Mouse (Mus musculus) limb, embryonic 15.5 days (tissue): ENCODE data around the gene Cnih2. TPM values are rescaled to one million over a fixed set of nuclear protein-coding genes. Genes with fewer than 3 reads are reported as not detected.

Source experiments
- ATAC-seq: fragments of 200-750 bp; cut with Nextera tagmentation; 2 replicates; pipeline ENCODE4 v1.8.0; 2017; ENCODE audit warnings: low read depth, moderate TSS enrichment; ENCODE audit not compliant: insufficient number of reproducible peaks, low FRiP score, low TSS enrichment
- H3K27ac ChIP-seq: fragments of 300-500 bp; sonication (generic); 2 replicates; pipeline ENCODE4 v1.5.1; 2015; ENCODE audit warnings: moderate library complexity, mild to moderate bottlenecking, inconsistent platforms
- H3K27me3 ChIP-seq: fragments of 300-500 bp; sonication (generic); 2 replicates; pipeline ENCODE4 v1.6.1; 2015; ENCODE audit warnings: inconsistent platforms
- H3K36me3 ChIP-seq: fragments of 300-500 bp; sonication (generic); 2 replicates; pipeline ENCODE4 v1.6.1; 2015; ENCODE audit warnings: inconsistent platforms
- H3K4me1 ChIP-seq: fragments of 300-500 bp; sonication (generic); 2 replicates; pipeline ENCODE4 v1.6.1; 2015; ENCODE audit warnings: inconsistent platforms
- H3K4me2 ChIP-seq: fragments of 300-500 bp; sonication (generic); 2 replicates; pipeline ENCODE4 v1.6.1; 2015; ENCODE audit warnings: mild to moderate bottlenecking, inconsistent platforms
- H3K4me3 ChIP-seq: fragments of 300-500 bp; sonication (generic); 2 replicates; pipeline ENCODE4 v1.5.1; 2015; ENCODE audit warnings: mild to moderate bottlenecking, inconsistent platforms
- H3K9ac ChIP-seq: fragments of 300-500 bp; sonication (generic); 2 replicates; pipeline ENCODE4 v1.6.1; 2015; ENCODE audit warnings: inconsistent platforms
- H3K9me3 ChIP-seq: fragments of 300-500 bp; sonication (generic); 2 replicates; pipeline ENCODE4 v1.6.1; 2016; ENCODE audit warnings: inconsistent platforms
- WGBS: fragments of 180-500 bp; shearing (Covaris S2); methylation state at CpG from one replicate; pipeline ENCODE4 v1.1.7; 2015; 5-methylcytosine and 5-hydroxymethylcytosine counted together
- polyA plus RNA-seq: library from polyadenylated mRNA; unstranded; fragments of >200 nt; fragmentation: Nextera tagmentation; extraction: Ambion mirVana; gene quantifications from 2 replicates; pipeline ENCODE4 v1.2.1, GENCODE M21; 2015

Gene Cnih2
- polyA plus RNA-seq, 1 experiment from 2014 or later, result 26.3 TPM

DNA sequence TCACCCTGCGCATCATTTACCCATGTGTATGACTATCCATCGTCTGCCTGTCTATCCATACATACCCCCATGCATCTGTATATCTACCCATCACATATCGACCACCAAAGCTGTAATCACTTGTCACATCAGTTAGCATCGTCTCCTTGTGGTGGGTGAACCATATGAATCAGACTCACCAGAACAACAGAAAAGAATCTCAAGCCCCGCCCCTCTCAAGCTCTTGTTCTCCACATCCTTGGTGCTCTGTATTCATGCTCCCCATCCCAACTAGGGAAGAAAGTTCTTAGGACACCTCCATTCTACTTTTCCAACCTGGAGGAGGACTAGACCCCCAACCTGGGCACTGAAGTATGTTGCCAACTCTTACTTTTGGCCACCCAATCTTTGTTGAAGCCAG is 36.3 kb downstream of the Cnih2 start:
- Histone ChIP-seq H3K27ac (no peak overlapping the region), H3K4me2 (no peak overlapping the region), H3K4me3 (no peak overlapping the region), H3K4me1 (peaks cover 51% of the 10 kb centered on the region), H3K9me3 (no peaks in the 10 kb centered on the region), H3K9ac (no peak overlapping the region), H3K27me3 (no peaks in the 10 kb centered on the region), H3K36me3 (no peaks in the 10 kb centered on the region)
- 81% methylated on average over 5 of the region's 5 CpGs for WGBS
- ATAC-seq, result no peak

DNA sequence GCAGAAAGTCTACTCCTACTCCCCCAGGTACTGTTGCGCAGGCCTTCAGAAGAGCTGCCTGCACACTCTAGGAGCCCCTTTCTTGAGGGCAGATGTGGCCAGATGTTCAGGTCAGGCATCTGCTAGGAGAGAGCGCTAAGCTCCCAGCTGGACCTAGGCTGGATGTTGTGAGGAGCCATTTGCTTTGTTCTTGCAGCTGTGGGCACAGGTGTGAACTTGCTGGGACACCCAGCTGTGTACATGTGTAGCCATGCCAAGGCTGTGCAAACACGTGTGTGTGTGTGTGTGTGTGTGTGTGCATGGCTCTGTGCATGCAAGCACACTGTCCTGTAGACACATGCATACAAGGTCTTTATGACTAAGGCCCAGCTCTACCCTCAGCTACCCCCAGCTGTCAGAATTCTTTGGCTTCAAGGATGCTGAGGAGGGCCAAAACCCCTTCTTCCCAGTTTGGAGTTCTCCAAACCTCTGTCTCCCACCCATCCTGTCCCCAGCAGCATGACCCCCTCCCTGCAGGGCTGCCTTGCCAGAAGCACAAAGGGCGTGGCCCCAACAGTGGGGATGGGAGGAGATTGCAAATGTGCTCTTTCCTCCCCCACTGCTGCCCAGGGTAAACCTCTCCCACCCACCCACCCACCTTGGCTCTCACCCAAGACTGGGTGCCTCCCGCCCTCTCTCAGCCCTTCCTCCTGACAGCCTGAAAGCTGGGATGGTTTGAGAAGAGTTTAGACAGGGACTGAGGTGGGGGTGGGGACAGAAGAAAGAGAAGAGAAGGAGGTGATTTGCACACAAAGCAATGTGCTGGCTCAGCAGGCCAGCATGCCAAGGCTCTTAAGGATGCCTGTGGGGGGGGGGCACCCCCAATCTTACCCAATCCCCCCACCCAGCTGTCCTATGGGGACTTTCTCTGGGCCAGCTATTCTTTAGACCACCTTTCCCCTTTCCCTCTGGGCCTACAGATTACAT is 37.7 kb downstream of the Cnih2 start:
- H3K4me3 ChIP-seq, result no peak overlapping the region
- no peak overlapping the region for H3K4me2 ChIP-seq
- ATAC-seq, result peak; percentile 16; the same call in 1 of the 2 replicates
- no peaks in the 10 kb centered on the region for H3K27me3 ChIP-seq
- no peak overlapping the region for H3K9ac ChIP-seq
- no peaks in the 10 kb centered on the region for H3K9me3 ChIP-seq
- WGBS, result 27% methylated on average over 5 of the region's 5 CpGs
- peaks cover 55% of the 10 kb centered on the region for H3K4me1 ChIP-seq
- H3K36me3 ChIP-seq, result no peaks in the 10 kb centered on the region
- H3K27ac ChIP-seq, result peak overlapping the region; percentile 40

DNA sequence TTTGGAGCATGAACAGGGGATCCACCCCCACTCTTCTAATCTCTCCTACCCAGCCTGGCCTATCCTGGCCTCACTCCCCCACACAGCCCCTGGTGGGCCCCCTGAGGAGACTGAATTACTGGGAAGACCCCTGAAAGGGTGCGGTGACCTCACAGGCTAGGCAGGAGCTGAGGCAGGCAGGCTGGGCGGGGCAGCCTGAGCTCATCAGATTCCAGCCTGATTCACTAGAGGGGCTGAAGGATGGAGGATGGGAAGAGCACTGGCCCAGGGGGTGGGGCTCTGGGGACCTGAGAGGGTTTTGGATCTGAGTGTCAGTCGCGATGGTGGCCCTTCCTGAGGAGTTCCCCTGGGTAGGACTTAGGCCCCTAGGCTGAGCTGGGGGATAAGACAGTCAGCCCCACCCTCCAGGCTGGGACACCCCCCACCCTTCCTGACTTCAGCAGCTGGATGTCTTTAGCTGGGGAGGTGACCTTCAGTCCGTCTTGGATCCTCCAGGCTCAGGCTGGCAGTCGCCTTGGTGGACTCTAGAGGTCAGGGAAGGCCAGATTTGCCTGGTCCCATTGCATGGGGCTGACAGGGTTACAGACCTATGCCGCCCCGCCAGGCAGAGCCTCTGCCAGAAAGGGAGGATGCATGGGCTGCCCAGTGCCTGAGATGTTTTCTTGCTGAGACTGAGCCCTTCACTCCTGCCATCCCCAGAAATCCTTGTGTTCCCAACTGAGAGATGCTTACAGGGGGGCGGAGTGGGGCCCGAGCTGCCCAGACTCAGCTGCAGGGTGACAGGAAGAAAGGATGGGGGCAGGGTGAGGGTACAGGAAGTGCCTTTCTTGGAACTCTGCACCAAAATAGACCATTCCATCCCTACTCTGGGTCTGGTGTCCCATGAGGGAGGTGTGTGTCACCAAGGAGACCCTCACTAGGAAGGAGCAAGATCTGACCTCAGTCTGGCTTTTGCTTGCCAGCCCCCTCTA is 39.2 kb downstream of the Cnih2 start:
- ATAC-seq, result peak; percentile 33; the same call in 1 of the 2 replicates
- Histone ChIP-seq H3K4me2 (no peak overlapping the region), H3K9me3 (no peaks in the 10 kb centered on the region), H3K9ac (no peak overlapping the region; the same call in 1 of the 2 replicates), H3K27ac (peak overlapping the region; percentile 48), H3K4me1 (peaks cover 46% of the 10 kb centered on the region), H3K4me3 (no peak overlapping the region), H3K27me3 (peaks cover 1% of the 10 kb centered on the region; the same call in 1 of the 2 replicates), H3K36me3 (no peaks in the 10 kb centered on the region)
- 24% methylated on average over 10 of the region's 10 CpGs for WGBS

DNA sequence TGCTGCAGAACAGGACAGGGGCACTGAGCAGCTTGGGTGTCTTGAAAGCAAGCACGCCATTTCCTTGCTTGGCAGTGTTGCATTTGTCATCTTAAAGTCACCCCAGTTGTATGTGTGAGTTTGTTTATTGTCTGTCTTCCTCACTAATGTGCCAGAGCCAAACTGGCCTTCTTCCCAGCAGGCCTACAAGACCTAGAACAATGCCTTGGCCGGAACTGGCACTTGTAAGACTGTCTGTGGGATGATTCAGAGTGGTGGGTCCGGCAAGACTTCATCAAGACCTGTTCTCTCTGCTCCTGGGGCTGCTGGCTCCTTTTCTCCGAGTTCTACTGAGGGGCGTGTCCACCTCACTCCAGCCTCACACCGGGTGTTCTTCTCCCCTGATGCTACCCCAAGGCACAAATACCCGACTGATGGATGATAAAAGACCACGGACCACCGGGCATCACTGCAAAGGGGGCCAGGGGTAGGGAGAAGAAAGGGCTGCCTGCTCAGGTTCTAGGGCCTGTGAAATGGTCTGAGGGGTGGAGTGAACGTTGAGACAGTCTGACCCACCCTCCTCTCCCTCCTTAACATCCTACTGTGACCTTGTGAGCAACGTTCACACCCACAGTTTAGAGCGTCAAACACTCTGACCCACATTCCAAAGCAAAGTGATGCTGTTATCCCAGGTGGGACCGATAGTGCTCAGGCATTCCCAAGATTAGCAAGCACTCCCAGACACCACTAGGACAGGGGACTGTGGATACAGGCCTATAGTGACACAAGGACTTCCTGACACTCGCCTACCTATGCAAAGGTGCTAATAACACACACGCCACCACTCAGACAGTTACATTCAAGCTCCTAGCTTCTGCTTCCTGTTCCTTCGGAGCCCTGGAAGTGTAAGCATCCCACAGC is 40.2 kb downstream of the Cnih2 start:
- H3K4me2 ChIP-seq, result no peak overlapping the region
- H3K36me3 ChIP-seq, result no peaks in the 10 kb centered on the region
- no peak overlapping the region for H3K9ac ChIP-seq
- no peak for ATAC-seq
- no peaks in the 10 kb centered on the region for H3K9me3 ChIP-seq
- peaks cover 48% of the 10 kb centered on the region for H3K4me1 ChIP-seq
- peak overlapping the region; percentile 38; the same call in 1 of the 2 replicates for H3K27ac ChIP-seq
- WGBS, result 30% methylated on average over 16 of the region's 16 CpGs
- no peak overlapping the region for H3K4me3 ChIP-seq
- peaks cover 11% of the 10 kb centered on the region for H3K27me3 ChIP-seq

DNA sequence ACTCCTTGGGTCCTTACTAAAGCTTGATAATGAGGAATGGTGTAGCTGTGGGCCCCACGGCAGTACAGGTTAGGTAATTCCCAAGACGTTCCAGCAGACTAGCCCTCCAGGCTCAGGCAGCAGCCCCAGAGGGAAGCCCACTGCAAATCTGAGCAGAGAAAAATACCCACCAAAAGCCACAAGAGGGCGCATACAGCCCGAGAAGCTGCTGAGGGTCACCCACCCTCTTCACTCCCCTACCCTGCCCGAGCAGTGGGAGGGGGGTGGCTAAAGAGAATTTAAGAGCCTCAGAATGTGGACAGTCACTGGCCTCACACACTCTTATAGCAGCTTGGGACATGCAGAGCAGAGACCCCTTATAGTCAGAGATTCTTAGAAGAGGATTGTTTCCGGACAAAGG is 42.1 kb downstream of the Cnih2 start:
- WGBS, result 8% methylated on average over 6 of the region's 6 CpGs
- no peaks in the 10 kb centered on the region for H3K9me3 ChIP-seq
- no peak overlapping the region for H3K27ac ChIP-seq
- peaks cover 30% of the 10 kb centered on the region for H3K27me3 ChIP-seq
- ATAC-seq, result no peak
- H3K4me1 ChIP-seq, result peaks cover 59% of the 10 kb centered on the region
- no peaks in the 10 kb centered on the region for H3K36me3 ChIP-seq
- no peak overlapping the region for H3K4me2 ChIP-seq
- no peak overlapping the region for H3K9ac ChIP-seq
- no peak overlapping the region for H3K4me3 ChIP-seq

DNA sequence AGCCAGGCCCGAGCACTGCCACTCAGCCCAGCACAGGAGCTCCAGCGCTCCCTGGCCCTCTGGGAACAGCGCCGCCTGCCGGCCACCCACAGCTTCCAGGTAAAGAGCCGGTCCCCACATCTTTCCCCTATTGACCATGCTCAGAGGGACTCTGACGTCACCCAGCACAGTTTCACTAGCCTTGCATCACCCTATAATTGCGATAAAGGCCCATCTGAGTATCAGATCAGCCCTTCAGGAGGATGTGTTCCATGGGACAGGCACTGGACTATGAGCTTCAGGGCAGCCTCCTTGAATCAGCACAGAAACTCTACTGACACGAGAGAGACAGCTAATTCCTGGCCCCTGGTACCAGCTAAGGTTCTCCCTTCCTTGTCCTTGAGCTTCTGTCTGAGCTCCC is 44.4 kb downstream of the Cnih2 start:
- no peak overlapping the region for H3K9ac ChIP-seq
- H3K4me3 ChIP-seq, result no peak overlapping the region
- peaks cover 44% of the 10 kb centered on the region for H3K27me3 ChIP-seq
- H3K4me2 ChIP-seq, result no peak overlapping the region
- no peak for ATAC-seq
- H3K9me3 ChIP-seq, result no peaks in the 10 kb centered on the region
- WGBS, result 19% methylated on average over 9 of the region's 9 CpGs
- peaks cover 12% of the 10 kb centered on the region for H3K36me3 ChIP-seq
- H3K27ac ChIP-seq, result no peak overlapping the region
- H3K4me1 ChIP-seq, result peaks cover 55% of the 10 kb centered on the region

DNA sequence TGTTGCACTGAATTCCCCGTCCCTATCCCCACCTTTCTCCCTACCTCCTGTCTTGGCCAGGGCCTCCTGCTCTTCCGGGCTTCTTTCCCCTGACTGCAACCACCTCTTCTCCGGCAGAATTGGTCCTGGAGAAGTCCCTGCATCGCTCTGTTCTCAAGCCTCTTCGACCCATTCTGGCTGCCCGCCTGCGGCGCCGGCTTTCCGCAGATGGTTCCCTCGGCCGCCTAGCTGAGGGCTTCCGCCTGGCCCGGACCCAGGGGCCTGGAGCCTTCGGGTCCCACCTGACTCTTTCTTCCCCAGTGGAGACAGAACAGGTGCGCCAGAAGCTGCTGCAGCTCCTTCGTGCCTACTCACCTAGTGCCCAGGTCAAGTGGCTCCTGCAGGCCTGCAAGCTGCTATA is 45.5 kb downstream of the Cnih2 start:
- peaks cover 22% of the 10 kb centered on the region for H3K36me3 ChIP-seq
- peaks cover 44% of the 10 kb centered on the region for H3K4me1 ChIP-seq
- H3K4me2 ChIP-seq, result no peak overlapping the region
- H3K9ac ChIP-seq, result no peak overlapping the region
- ATAC-seq, result no peak
- 64% methylated on average over 17 of the region's 17 CpGs for WGBS
- no peak overlapping the region for H3K27ac ChIP-seq
- no peaks in the 10 kb centered on the region for H3K9me3 ChIP-seq
- H3K4me3 ChIP-seq, result no peak overlapping the region
- H3K27me3 ChIP-seq, result peaks cover 44% of the 10 kb centered on the region

DNA sequence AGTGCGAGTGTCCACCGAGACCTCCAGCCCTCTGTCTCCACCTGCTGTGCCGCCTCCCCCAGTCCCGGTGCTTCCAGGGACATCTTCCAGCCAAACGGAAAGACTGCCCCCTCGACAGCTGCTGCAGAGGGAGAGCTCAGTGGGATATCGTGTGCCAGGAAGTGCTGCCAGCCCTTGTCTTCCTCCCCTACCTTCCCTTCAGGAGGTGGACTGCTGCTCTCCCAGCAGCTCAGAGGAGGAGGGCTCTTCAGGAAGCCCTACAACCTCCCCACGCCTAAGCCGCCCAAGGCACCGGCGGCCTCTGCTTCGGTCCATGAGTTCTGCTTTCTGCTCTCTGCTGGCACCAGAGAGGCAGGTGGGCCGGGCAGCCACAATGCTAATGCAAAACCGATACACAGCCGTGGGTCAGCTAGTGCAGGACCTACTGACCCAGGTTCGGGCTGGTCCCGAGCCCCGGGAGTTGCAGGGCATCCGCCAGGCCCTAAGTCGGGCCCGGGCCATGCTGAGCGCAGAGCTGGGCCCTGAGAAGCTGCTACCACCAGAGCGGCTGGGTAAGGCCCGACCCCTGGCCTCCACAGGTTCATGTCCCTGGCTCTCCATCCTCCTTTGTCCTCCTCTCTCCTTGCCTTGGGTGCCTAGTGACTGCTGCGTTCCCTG is 46.0 kb downstream of the Cnih2 start:
- 30% methylated on average over 25 of the region's 25 CpGs for WGBS
- no peak overlapping the region for H3K4me3 ChIP-seq
- no peak overlapping the region for H3K4me2 ChIP-seq
- H3K27me3 ChIP-seq, result peaks cover 44% of the 10 kb centered on the region
- H3K36me3 ChIP-seq, result peaks cover 28% of the 10 kb centered on the region
- H3K4me1 ChIP-seq, result peaks cover 43% of the 10 kb centered on the region
- 0 out of 2 replicates have a peak overlapping the region, but pooled peaks have one; percentile 10 for H3K9ac ChIP-seq
- H3K9me3 ChIP-seq, result no peaks in the 10 kb centered on the region
- H3K27ac ChIP-seq, result no peak overlapping the region
- no peak for ATAC-seq

DNA sequence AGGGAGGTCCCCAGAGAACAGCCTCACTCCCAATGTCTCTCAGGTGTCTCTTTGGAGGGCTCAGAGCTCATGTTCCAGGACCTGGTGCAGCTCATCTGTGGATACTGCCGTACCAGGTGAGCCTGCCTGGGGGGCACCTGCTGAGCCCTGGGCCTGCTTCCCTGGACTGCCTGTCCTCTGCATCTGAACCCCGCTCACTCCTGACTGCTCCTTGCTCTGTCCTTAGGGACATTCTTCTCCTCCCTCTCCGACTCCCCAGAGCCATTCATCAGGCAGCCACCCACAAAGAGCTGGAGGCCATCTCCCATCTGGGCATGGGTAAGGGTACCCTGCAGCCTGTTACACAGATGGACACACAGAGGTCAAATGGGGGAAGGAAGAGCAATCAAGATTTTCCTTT is 46.8 kb downstream of the Cnih2 start:
- Histone ChIP-seq H3K4me1 (peaks cover 40% of the 10 kb centered on the region), H3K4me2 (peak overlapping the region; percentile 32), H3K36me3 (peaks cover 36% of the 10 kb centered on the region), H3K9me3 (no peaks in the 10 kb centered on the region), H3K9ac (0 out of 2 replicates have a peak overlapping the region, but pooled peaks have one; percentile 20), H3K4me3 (peak overlapping the region; percentile 27; the same call in 1 of the 2 replicates), H3K27ac (no peak overlapping the region), H3K27me3 (peaks cover 44% of the 10 kb centered on the region)
- ATAC-seq, result no peak
- 37% methylated on average over 3 of the region's 3 CpGs for WGBS

DNA sequence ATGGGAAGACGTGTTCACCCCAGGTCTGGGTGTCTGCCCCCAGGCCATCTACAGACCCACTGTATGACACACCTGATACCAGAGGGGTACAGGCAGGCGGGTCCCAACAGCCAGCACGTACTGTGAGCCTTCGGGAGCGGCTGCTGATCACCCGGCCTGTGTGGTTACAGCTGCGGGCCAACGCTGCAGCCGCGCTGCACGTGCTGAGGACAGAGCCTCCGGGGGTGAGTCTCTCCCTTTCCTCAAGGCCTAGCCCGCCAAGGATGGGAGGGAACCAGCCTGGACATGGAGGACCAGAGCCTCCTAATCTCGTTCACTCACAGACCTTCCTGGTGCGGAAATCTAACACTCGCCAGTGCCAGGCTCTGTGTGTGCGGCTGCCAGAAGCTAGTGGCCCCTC is 47.3 kb downstream of the Cnih2 start:
- 9% methylated on average over 17 of the region's 17 CpGs for WGBS
- 0 out of 2 replicates have a peak overlapping the region, but pooled peaks have one; percentile 27 for H3K27ac ChIP-seq

More for the DNA sequence above, 47.3 kb downstream of the Cnih2 start:
- no peak for ATAC-seq
- peaks cover 44% of the 10 kb centered on the region for H3K27me3 ChIP-seq
- no peaks in the 10 kb centered on the region for H3K9me3 ChIP-seq
- H3K36me3 ChIP-seq, result peaks cover 41% of the 10 kb centered on the region
- peak overlapping the region; percentile 32 for H3K4me2 ChIP-seq
- peak overlapping the region; percentile 27 for H3K4me3 ChIP-seq
- 0 out of 2 replicates have a peak overlapping the region, but pooled peaks have one; percentile 20 for H3K9ac ChIP-seq
- H3K4me1 ChIP-seq, result peaks cover 35% of the 10 kb centered on the region
